Mouse (Mus musculus) frontal cortex, postnatal 25 days (tissue): ENCODE measurements around the gene Bpifb9a.
"Not testable (repeated sequence)": the region's sequence is repeated elsewhere in the genome, so short reads cannot be mapped to it uniquely, and the experiment has no call there.

Experiments
- DNase-seq, 2 experiments: peaks; one replicate each; pipeline ENCODE4 v3.0.0; 2022; ENCODE audit warnings: low spot score in 2 of 2

Bpifb9a gene

DNA sequence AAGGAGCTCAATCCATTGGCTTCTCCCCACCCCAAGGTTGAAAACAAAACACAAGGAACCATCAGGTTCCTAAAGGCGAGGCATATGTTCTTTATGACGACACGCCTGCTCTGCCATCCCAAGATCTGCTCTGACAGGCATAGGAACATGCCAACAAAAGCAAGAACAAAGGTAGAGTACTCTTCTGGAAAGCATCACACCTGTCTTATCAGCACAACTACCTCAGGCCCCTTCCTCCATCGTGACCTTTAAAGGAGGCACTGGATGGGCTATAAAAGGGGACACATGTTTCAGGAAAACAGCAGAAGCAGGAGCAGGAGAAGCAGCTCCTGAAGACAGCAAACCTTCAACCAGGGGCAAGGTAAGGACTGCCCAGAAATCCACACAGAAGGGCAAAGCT is 49.3 kb downstream of the Bpifb9a start, which contains the start of gene Bpifb9b:
Gene Bpifb9b (plus strand): TSS at position 301 of the 400 bp plus-strand sequence.
- not testable (repeated sequence) for DNase-seq

GRCm38 (mm10) chr2:154313771-154314170 is 56.1 kb downstream of the Bpifb9a start:
- not testable (repeated sequence) for DNase-seq
